Mouse (Mus musculus): ENCODE measurements around the gene Abcf2.

The Abcf2 gene

GRCm38 (mm10) chr5:24533391-24533790, 43.9 kb downstream of the Abcf2 start:
- in situ Hi-C loops (cut with MboI, MseI), result loop anchor here in 1 of 2 experiments (10.0 kb wide), 1 partner anchor 1989 kb away; no protein-coding TSS in a partner anchor

DNA sequence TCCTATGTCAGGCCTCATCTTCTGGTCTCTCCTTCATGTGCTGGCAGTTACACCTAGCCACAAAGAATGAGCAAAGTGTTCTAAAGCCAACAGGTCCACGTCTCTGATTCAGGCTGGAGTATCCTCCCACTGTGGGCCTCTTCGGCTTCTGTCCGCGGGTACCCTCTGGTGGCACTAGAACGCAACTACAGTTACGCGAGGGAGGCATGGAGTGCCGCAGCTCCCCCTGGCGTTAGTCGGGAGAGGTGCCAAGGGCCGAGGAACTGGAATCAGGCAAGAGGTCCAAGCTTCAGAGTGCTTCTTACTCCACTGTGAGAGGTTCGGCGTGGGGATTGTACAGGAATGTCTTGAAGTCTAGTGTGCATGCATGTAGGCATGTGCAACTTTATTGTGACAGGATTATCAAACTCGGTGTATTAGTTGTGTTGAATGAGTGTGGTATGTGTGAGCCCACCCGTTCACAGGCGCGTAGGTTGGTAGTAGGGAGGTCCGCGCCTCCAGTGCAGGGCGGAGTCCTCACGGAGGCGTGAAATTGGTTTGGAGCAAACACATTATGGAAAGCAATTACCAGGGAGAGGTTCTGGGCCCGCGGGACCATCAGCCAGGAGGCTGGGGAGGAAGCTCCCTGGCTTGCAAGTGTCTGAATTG, 47.1 kb downstream of the Abcf2 start:
- in situ Hi-C loops (cut with MboI, MseI), result loop anchor here in 1 of 2 experiments (10.0 kb wide), 1 partner anchor 1985 kb away; no protein-coding TSS in a partner anchor

DNA sequence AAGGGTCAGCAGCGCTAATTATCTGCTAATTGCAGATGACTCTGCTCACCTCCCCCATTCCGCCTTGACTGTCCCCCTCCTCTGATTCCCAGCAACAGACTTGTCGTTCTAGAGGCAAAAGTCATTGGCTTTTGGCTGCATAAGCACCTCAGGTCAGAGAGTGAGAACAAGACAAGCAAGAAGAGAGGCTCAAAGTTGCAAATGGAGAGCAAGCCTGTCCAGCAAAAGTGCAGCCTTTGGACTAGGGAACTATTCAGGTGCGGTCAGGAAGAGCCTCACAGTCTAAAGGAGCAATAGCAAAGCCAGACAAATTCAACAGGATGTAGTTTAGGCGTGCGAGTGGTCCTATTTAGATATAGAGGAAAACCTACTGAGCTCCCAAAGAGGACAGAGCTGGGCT, 49.5 kb downstream of the Abcf2 start:
- in situ Hi-C loops (cut with MboI, MseI), result no loop called here

DNA sequence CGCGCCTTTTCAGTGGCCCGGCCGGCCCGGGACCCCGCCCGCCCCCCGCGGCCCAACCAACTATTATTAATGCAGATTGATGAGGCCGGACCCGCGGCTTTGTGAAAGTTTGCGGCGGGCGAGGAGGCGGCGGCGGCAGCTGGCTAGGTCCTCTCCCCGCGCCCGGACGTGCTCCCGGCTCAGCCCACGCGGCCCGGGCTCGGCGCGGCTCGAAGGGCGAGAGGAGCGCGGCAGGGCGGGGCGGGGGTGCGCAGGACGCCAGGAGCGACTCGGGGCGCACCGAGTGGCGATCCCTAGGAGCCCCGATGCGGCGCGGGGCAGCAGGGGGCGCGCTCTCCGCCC, 50.4 kb downstream of the Abcf2 start, which contains the start of gene Gbx1:
Gene Gbx1 (minus strand): TSS at position 314 of the 342 bp plus-strand sequence.
- in situ Hi-C loops (cut with MboI, MseI), result no loop called here

DNA sequence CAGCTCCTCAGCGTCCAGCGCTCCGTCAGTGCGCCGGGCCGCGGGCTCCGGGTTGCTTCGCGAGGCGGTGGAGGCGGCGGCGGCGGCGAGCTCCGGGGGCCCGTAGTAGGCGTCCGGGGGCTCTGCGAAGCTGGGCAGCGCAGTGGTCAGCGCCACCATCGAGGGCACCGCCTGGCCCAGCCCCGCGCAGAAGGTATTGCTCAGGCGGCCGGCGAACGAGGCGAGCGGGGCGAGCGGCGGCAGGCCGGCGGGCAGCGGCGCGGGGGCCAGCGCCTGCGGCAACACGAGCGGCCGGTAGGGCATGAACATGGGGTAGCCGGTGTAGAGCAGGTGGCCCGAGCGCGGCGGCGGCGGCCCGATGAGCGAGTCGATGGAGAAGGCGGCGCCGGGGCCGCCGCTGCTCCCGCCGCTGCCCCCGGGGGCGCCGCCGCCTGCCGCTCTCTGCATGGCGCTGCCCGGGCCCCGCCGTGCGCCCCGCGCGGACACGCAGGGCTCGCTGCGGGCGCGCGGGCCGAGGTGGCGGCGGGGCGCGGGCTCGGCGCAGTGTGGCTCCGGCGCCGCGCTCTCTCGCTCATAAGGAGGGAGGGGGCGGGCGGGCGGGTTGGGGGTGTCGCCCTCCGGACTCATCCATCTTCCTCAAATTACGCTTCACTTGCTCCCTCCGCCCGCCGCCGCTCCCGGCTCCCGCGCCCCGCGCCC, 50.9 kb downstream of the Abcf2 start:
- in situ Hi-C loops (cut with MboI, MseI), result no loop called here

GRCm38 (mm10) chr5:24525360-24526189, 51.7 kb downstream of the Abcf2 start:
- in situ Hi-C loops (cut with MboI, MseI), result no loop called here

DNA sequence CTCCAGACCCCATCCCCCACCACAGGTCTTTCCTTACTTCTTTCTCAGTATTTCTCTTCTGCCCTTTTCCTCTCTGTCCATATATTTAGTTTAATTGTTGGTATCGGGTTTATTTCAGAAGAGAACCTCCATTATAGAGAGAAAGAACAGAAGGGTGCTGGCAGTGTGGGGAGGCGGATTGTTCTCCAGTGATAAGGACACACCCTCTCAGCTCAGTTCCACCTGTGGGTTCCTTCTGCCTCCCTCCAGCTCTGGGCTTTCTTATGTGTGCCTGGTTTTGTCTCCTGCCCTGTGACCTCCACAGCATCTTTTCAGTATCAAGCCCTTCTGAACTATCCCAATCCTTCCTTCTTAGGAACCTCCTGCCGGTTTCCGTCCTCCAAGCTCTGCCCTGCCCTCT, 52.7 kb downstream of the Abcf2 start:
- in situ Hi-C loops (cut with MboI, MseI), result no loop called here

GRCm38 (mm10) chr5:24523806-24524205, 53.5 kb downstream of the Abcf2 start:
- in situ Hi-C loops (cut with MboI, MseI), result no loop called here

DNA sequence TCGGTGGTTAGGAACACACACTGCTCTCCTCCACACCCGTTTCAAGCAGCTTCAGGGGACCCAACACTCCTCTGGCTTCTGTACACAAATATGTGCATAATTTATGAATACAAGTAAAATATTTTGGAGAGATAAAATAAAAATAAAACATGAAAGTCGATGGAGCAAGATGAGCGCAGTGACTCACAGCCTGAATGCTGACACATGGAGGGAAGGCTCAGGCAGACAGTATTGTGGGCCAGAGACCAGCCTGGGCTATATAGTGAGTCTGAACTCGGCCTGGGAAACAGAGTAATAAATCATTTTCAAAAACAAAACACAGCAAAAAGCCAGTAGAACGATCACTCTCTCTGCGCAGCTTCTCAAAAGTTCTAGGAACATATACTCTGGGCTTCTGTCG, 55.9 kb downstream of the Abcf2 start:
- in situ Hi-C loops (cut with MboI, MseI), result no loop called here
